Mouse (Mus musculus) liver, embryonic 14.5 days (tissue): ENCODE measurements around the gene Tm2d1. TPM values are rescaled to one million over a fixed set of nuclear protein-coding genes. Genes with fewer than 3 reads are reported as not detected.

Source experiments
- ATAC-seq: fragments of 200-750 bp; cut with Nextera tagmentation; 2 replicates; pipeline ENCODE4 v1.8.0; 2017; ENCODE audit warnings: moderate number of reproducible peaks, mild to moderate bottlenecking, moderate library complexity; ENCODE audit not compliant: insufficient read depth
- DNase-seq, 3 experiments: peaks; one replicate each; pipeline ENCODE4 v3.0.0-alpha.2; 2012 to 2013; ENCODE audit warnings: low read depth in 3 of 3, low spot score in 3 of 3
- H3K27ac ChIP-seq: fragments of 300-500 bp; sonication (generic); 2 replicates; pipeline ENCODE4 v1.5.1; 2014; ENCODE audit warnings: moderate library complexity, mild to moderate bottlenecking, control low read depth, inconsistent platforms
- H3K27me3 ChIP-seq: fragments of 300-500 bp; sonication (generic); 2 replicates; pipeline ENCODE4 v1.6.1; 2014; ENCODE audit warnings: mild to moderate bottlenecking, low read length, moderate library complexity; ENCODE audit not compliant: control insufficient read depth, insufficient read depth
- H3K36me3 ChIP-seq: fragments of 300-500 bp; sonication (generic); replicated peaks from 2 replicates; pipeline ENCODE4 v1.6.1; 2014; ENCODE audit warnings: low read depth; ENCODE audit not compliant: control insufficient read depth, insufficient read depth
- H3K4me1 ChIP-seq, 2 experiments: fragments of 200-500 bp in 1 of 2; fragments of 300-500 bp in 1 of 2; sonication (generic) in 1 of 2; replicated peaks; 2 replicates each; pipeline ENCODE4 v1.6.1; 2012 to 2014; ENCODE audit warnings: antibody characterized with exemption in 1 of 2, inconsistent platforms in 1 of 2, low read length in 1 of 2; ENCODE audit not compliant: control insufficient read depth in 2 of 2, insufficient read depth in 2 of 2
- H3K4me2 ChIP-seq: fragments of 300-500 bp; sonication (generic); 2 replicates; pipeline ENCODE4 v1.6.1; 2014; ENCODE audit warnings: low read depth, mild to moderate bottlenecking, control low read depth, moderate library complexity
- H3K4me3 ChIP-seq, 2 experiments: fragments of 200-500 bp in 1 of 2; fragments of 300-500 bp in 1 of 2; sonication (generic) in 1 of 2; 2 replicates each; pipeline ENCODE4 v1.5.1; 2012 to 2014; ENCODE audit warnings: low read depth in 2 of 2, low read length in 2 of 2, mild to moderate bottlenecking in 2 of 2, control low read depth in 1 of 2, inconsistent platforms in 1 of 2, moderate library complexity in 1 of 2; ENCODE audit not compliant: insufficient read depth in 1 of 2
- H3K9ac ChIP-seq: fragments of 300-500 bp; sonication (generic); replicated peaks from 2 replicates; pipeline ENCODE4 v1.6.1; 2014; ENCODE audit warnings: mild to moderate bottlenecking, control low read depth, moderate library complexity
- H3K9me3 ChIP-seq: fragments of 300-500 bp; sonication (generic); 2 replicates; pipeline ENCODE4 v1.6.1; 2016; ENCODE audit warnings: low read length, mixed read lengths; ENCODE audit not compliant: control insufficient read depth
- CTCF ChIP-seq: IDR thresholded peaks from 2 replicates; pipeline ENCODE4 v1.5.1; 2016; ENCODE audit warnings: antibody characterized with exemption, low read depth, control low read depth
- EP300 ChIP-seq: IDR thresholded peaks from 2 replicates; pipeline ENCODE4 v1.6.1; 2016; ENCODE audit warnings: antibody characterized with exemption, low read depth
- WGBS: fragments of 180-500 bp; shearing (Covaris S2); extraction: QIAGEN DNeasy Blood & Tissue Kit; methylation state at CpG from one replicate; pipeline ENCODE4 v1.1.7; 2014; ENCODE audit not compliant: insufficient replicate concordance; 5-methylcytosine and 5-hydroxymethylcytosine counted together
- polyA plus RNA-seq, 2 experiments: library from polyadenylated mRNA; depleted of rRNA in 1 of 2; stranded (reverse) in 1 of 2; unstranded in 1 of 2; fragments of >200 nt; fragmentation: Nextera tagmentation in 1 of 2; extraction: Ambion mirVana in 1 of 2; gene quantifications; 2 replicates each; pipeline versions ENCODE4 v1.2.1 to v1.2.3; 2012 to 2014

Tm2d1 gene
- polyA plus RNA-seq, 2 experiments = 9.6 to 30.7 TPM

GRCm38 (mm10) chr4:98403492-98403891 is 20.4 kb upstream of the Tm2d1 start:
- ATAC-seq (no peak), DNase-seq (no peak)
- H3K36me3 ChIP-seq = no peaks in the 10 kb centered on the region
- 57% methylated on average over 4 of the region's 4 CpGs for WGBS
- TF ChIP-seq EP300 (no peak), CTCF (no peak)
- H3K27me3 ChIP-seq = no peaks in the 10 kb centered on the region
- H3K9ac ChIP-seq = no peak overlapping the region
- H3K4me2 ChIP-seq = no peak overlapping the region
- H3K4me3 ChIP-seq = no peak overlapping the region
- no peak overlapping the region for H3K27ac ChIP-seq
- H3K9me3 ChIP-seq = no peaks in the 10 kb centered on the region
- no peaks in the 10 kb centered on the region for H3K4me1 ChIP-seq

GRCm38 (mm10) chr4:98401584-98401962 is 18.5 kb upstream of the Tm2d1 start:
- no peak overlapping the region for H3K4me3 ChIP-seq
- WGBS = 58% methylated on average over 2 of the region's 2 CpGs
- H3K36me3 ChIP-seq = no peaks in the 10 kb centered on the region
- no peak for TF ChIP-seq EP300
- no peak for TF ChIP-seq CTCF
- no peaks in the 10 kb centered on the region for H3K4me1 ChIP-seq
- ATAC-seq = no peak
- no peaks in the 10 kb centered on the region for H3K9me3 ChIP-seq
- no peak overlapping the region for H3K4me2 ChIP-seq
- H3K27me3 ChIP-seq = no peaks in the 10 kb centered on the region
- DNase-seq = no peak
- H3K27ac ChIP-seq = no peak overlapping the region
- no peak overlapping the region for H3K9ac ChIP-seq

- no peak overlapping the region for H3K27ac ChIP-seq
- TF ChIP-seq CTCF (no peak), EP300 (no peak)
- H3K9ac ChIP-seq = no peak overlapping the region
- WGBS = 36% methylated on average over 6 of the region's 6 CpGs
- no peak overlapping the region for H3K4me3 ChIP-seq
- no peaks in the 10 kb centered on the region; the same call in 1 of the 2 replicates for H3K27me3 ChIP-seq
- no peaks in the 10 kb centered on the region for H3K9me3 ChIP-seq
- H3K4me1 ChIP-seq = no peaks in the 10 kb centered on the region
- H3K36me3 ChIP-seq = no peaks in the 10 kb centered on the region
- H3K4me2 ChIP-seq = no peak overlapping the region
- DNase-seq (no peak), ATAC-seq (no peak)
These were observed 17.9 kb upstream of the Tm2d1 start for GRCm38 (mm10) chr4:98400926-98401583.

- Histone ChIP-seq H3K4me1 (no peaks in the 10 kb centered on the region), H3K9ac (peak within 1 kb of the TSS; percentile 43), H3K4me2 (peak within 1 kb of the TSS; percentile 67), H3K27me3 (no peaks in the 10 kb centered on the region; the same call in 1 of the 2 replicates), H3K4me3 (peak within 1 kb of the TSS; percentile 58 to 63), H3K9me3 (no peaks in the 10 kb centered on the region), H3K27ac (no peak within 1 kb of the TSS), H3K36me3 (no peaks in the 10 kb centered on the region)
- DNase-seq (no peak), ATAC-seq (peak; percentile 45; the same call in 1 of the 2 replicates)
- WGBS = 2% methylated on average over 69 of the region's 73 CpGs
- TF ChIP-seq EP300 (no peak), CTCF (no peak)
These were observed 12.8 kb upstream of the Tm2d1 start, which contains the start of gene Patj for GRCm38 (mm10) chr4:98395690-98396437. Gene Patj (plus strand): TSS chr4:98395785.

- Histone ChIP-seq H3K9ac (no peak overlapping the region), H3K27ac (no peak overlapping the region), H3K27me3 (no peaks in the 10 kb centered on the region; the same call in 1 of the 2 replicates), H3K4me1 (no peaks in the 10 kb centered on the region), H3K9me3 (no peaks in the 10 kb centered on the region), H3K36me3 (no peaks in the 10 kb centered on the region), H3K4me3 (peak overlapping the region; percentile 58 to 63), H3K4me2 (peak overlapping the region; percentile 67)
- ATAC-seq (no peak), DNase-seq (no peak)
- TF ChIP-seq EP300 = no peak
- no peak for TF ChIP-seq CTCF
- WGBS = 12% methylated on average over 7 of the region's 7 CpGs
These were observed 12.2 kb upstream of the Tm2d1 start for GRCm38 (mm10) chr4:98395346-98395689.
